Mouse (Mus musculus): ENCODE measurements around the gene Dscam. TPM values are rescaled to one million over a fixed set of nuclear protein-coding genes. Genes with fewer than 3 reads are reported as not detected.

Dscam gene
- polyA plus RNA-seq, 1 experiment from 2014 or later = 0.63 TPM

GRCm38 (mm10) chr16:96651444-96651843, 519.1 kb downstream of the Dscam start:
- Histone ChIP-seq H3K36me3 (ENCODE audit: control insufficient read depth, insufficient read depth, low read length) (no peaks in the 10 kb centered on the region), H3K9ac (ENCODE audit: low read depth, low read length) (no peak overlapping the region), H3K9me3 (ENCODE audit: control insufficient read depth, low read length) (no peaks in the 10 kb centered on the region), H3K4me3 (ENCODE audit: low read depth, low read length) (no peak overlapping the region), H3K27ac (replicated peaks; ENCODE audit: low read depth, low read length) (no peak overlapping the region), H3K4me2 (ENCODE audit: low read depth, low read length) (no peak overlapping the region), H3K4me1 (ENCODE audit: control insufficient read depth, insufficient read depth, low read length) (no peaks in the 10 kb centered on the region), H3K27me3 (replicated peaks; ENCODE audit: control insufficient read depth, insufficient read depth, low read length) (no peaks in the 10 kb centered on the region)
- ATAC-seq (ENCODE audit: low read depth) = no peak
- 64% methylated on average over 3 of the region's 3 CpGs for WGBS
- peak; percentile 20 for DNase-seq (ENCODE audit: low spot score)

GRCm38 (mm10) chr16:96640101-96640500, 530.5 kb downstream of the Dscam start:
- ATAC-seq (ENCODE audit: low read depth) (no peak), DNase-seq (ENCODE audit: low spot score) (no peak)
- no peaks in the 10 kb centered on the region for H3K36me3 ChIP-seq (ENCODE audit: control insufficient read depth, insufficient read depth, low read length)
- WGBS = 82% methylated on average over 3 of the region's 3 CpGs
- H3K27me3 ChIP-seq (replicated peaks; ENCODE audit: control insufficient read depth, insufficient read depth, low read length) = no peaks in the 10 kb centered on the region
- no peak overlapping the region for H3K9ac ChIP-seq (ENCODE audit: low read depth, low read length)
- H3K27ac ChIP-seq (replicated peaks; ENCODE audit: low read depth, low read length) = no peak overlapping the region
- no peaks in the 10 kb centered on the region for H3K9me3 ChIP-seq (ENCODE audit: control insufficient read depth, low read length)
- H3K4me1 ChIP-seq (ENCODE audit: control insufficient read depth, insufficient read depth, low read length) = no peaks in the 10 kb centered on the region
- no peak overlapping the region for H3K4me2 ChIP-seq (ENCODE audit: low read depth, low read length)
- no peak overlapping the region for H3K4me3 ChIP-seq (ENCODE audit: low read depth, low read length)

DNA sequence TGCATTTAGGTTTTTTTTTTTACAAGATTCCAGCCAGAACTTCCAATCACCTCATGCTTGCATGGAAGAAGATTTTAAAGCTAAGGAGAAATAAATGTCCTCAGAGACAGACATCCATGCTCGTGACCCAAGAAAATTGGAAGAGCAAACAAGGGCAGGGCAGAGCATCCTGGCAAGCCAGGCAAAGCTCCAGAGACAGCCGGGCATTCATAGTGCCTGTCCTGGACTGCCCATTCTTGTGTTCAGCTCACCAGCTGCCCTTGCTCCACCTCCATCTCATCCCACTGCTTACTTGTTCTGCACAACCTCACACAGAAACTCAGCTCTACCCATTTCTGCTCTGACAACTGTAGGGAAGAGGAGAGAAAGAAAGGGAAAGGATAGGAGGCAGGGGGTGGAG, 534.6 kb downstream of the Dscam start:
- Histone ChIP-seq H3K4me2 (ENCODE audit: low read depth, low read length) (no peak overlapping the region), H3K36me3 (ENCODE audit: control insufficient read depth, insufficient read depth, low read length) (no peaks in the 10 kb centered on the region), H3K4me1 (ENCODE audit: control insufficient read depth, insufficient read depth, low read length) (no peaks in the 10 kb centered on the region), H3K4me3 (ENCODE audit: low read depth, low read length) (no peak overlapping the region), H3K27me3 (replicated peaks; ENCODE audit: control insufficient read depth, insufficient read depth, low read length) (no peaks in the 10 kb centered on the region), H3K27ac (replicated peaks; ENCODE audit: low read depth, low read length) (no peak overlapping the region), H3K9me3 (ENCODE audit: control insufficient read depth, low read length) (no peaks in the 10 kb centered on the region), H3K9ac (ENCODE audit: low read depth, low read length) (no peak overlapping the region)
- WGBS = 77% methylated on average over 2 of the region's 2 CpGs
- ATAC-seq (ENCODE audit: low read depth) (no peak), DNase-seq (ENCODE audit: low spot score) (no peak)

DNA sequence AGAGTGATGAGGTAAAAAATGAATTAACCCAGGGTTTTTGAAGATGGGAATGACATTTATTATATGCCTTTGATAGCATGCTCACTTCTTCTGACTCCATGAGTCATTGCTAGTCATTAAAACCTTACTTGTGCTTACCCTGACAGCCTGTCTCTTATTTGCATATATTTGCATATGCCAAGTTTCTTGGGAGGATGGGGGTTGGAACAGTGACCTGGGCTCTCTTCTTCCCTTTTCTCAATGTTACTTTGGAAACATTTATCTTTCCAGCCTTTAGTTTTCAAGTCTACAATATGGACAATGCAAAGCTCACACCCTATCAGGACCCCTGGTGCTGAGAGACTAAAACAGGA, 535.8 kb downstream of the Dscam start:
- no peak overlapping the region for H3K4me3 ChIP-seq (ENCODE audit: low read depth, low read length)
- H3K27me3 ChIP-seq (replicated peaks; ENCODE audit: control insufficient read depth, insufficient read depth, low read length) = no peaks in the 10 kb centered on the region
- no peaks in the 10 kb centered on the region for H3K9me3 ChIP-seq (ENCODE audit: control insufficient read depth, low read length)
- H3K4me1 ChIP-seq (ENCODE audit: control insufficient read depth, insufficient read depth, low read length) = no peaks in the 10 kb centered on the region
- no peak for ATAC-seq (ENCODE audit: low read depth)
- DNase-seq (ENCODE audit: low spot score) = no peak
- no peaks in the 10 kb centered on the region for H3K36me3 ChIP-seq (ENCODE audit: control insufficient read depth, insufficient read depth, low read length)
- H3K4me2 ChIP-seq (ENCODE audit: low read depth, low read length) = no peak overlapping the region
- H3K27ac ChIP-seq (replicated peaks; ENCODE audit: low read depth, low read length) = no peak overlapping the region
- no peak overlapping the region for H3K9ac ChIP-seq (ENCODE audit: low read depth, low read length)

DNA sequence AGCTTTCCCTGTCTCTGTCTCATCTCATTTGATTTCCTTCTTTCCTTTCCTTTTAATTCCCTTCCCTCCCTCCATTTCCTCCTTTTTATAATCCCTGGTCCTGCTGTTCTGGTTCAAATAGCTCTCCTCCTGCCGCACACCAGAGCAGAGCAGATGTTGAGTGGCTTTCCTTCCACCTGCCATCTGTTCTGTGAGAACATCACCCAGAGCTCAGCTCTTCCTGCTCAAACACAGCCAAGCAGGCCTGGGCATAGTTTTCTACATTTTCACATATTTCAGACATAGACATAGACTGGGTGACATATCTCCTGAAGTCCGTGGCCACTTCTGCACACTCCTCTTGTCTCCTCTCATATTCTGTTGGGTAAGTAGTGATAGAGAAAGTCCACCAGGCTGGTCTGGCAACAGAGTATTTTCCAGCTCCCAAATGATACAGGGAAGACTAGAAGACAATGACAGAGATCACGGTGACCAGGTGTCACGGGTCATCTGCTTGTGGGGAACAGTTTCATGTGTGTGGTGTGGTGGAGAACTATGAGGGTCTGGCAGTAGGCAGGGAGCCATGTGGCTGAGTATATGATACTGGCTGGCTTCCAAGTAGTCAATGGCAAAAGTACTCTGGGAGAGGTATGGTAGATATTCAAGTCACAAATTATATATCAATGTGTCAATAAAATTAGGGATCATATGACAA, 536.3 kb downstream of the Dscam start:
- DNase-seq (ENCODE audit: low spot score) (no peak), ATAC-seq (ENCODE audit: low read depth) (no peak)
- H3K9ac ChIP-seq (ENCODE audit: low read depth, low read length) = no peak overlapping the region
- no peaks in the 10 kb centered on the region for H3K36me3 ChIP-seq (ENCODE audit: control insufficient read depth, insufficient read depth, low read length)
- no peak overlapping the region for H3K4me3 ChIP-seq (ENCODE audit: low read depth, low read length)
- no peak overlapping the region for H3K4me2 ChIP-seq (ENCODE audit: low read depth, low read length)
- H3K4me1 ChIP-seq (ENCODE audit: control insufficient read depth, insufficient read depth, low read length) = no peaks in the 10 kb centered on the region
- WGBS = 73% methylated on average over 4 of the region's 4 CpGs
- no peaks in the 10 kb centered on the region for H3K9me3 ChIP-seq (ENCODE audit: control insufficient read depth, low read length)
- H3K27me3 ChIP-seq (replicated peaks; ENCODE audit: control insufficient read depth, insufficient read depth, low read length) = no peaks in the 10 kb centered on the region
- H3K27ac ChIP-seq (replicated peaks; ENCODE audit: low read depth, low read length) = no peak overlapping the region

GRCm38 (mm10) chr16:96630241-96630640, 540.3 kb downstream of the Dscam start:
- no peak overlapping the region for H3K27ac ChIP-seq (replicated peaks; ENCODE audit: low read depth, low read length)
- no peaks in the 10 kb centered on the region for H3K27me3 ChIP-seq (replicated peaks; ENCODE audit: control insufficient read depth, insufficient read depth, low read length)
- 70% methylated on average over 7 of the region's 7 CpGs for WGBS
- H3K36me3 ChIP-seq (ENCODE audit: control insufficient read depth, insufficient read depth, low read length) = no peaks in the 10 kb centered on the region
- no peak overlapping the region for H3K9ac ChIP-seq (ENCODE audit: low read depth, low read length)
- DNase-seq (ENCODE audit: low spot score) (no peak), ATAC-seq (ENCODE audit: low read depth) (no peak)
- H3K4me1 ChIP-seq (ENCODE audit: control insufficient read depth, insufficient read depth, low read length) = no peaks in the 10 kb centered on the region
- H3K4me3 ChIP-seq (ENCODE audit: low read depth, low read length) = no peak overlapping the region
- no peak overlapping the region for H3K4me2 ChIP-seq (ENCODE audit: low read depth, low read length)
- H3K9me3 ChIP-seq (ENCODE audit: control insufficient read depth, low read length) = no peaks in the 10 kb centered on the region

DNA sequence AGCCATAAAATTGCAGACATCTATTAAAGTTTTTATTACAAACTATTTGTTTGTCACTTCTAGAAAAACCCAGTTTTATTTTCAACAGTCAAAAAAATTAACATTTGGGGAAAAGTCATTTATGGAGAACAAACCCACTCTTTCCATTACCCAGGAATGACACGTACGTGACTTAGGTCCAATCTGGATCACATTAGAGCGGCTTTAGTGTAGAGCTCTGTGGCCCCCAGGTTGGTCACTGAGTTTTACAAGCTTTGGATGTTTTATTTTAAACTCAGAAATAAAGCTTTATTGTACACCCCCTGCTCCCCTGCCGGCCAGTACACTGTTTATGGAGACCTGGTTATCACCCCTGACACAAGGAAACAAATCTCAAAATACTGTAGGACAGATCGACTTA, 540.9 kb downstream of the Dscam start:
- Histone ChIP-seq H3K4me2 (ENCODE audit: low read depth, low read length) (no peak overlapping the region), H3K27me3 (replicated peaks; ENCODE audit: control insufficient read depth, insufficient read depth, low read length) (no peaks in the 10 kb centered on the region), H3K27ac (replicated peaks; ENCODE audit: low read depth, low read length) (no peak overlapping the region), H3K4me3 (ENCODE audit: low read depth, low read length) (no peak overlapping the region), H3K4me1 (ENCODE audit: control insufficient read depth, insufficient read depth, low read length) (no peaks in the 10 kb centered on the region), H3K36me3 (ENCODE audit: control insufficient read depth, insufficient read depth, low read length) (no peaks in the 10 kb centered on the region), H3K9ac (ENCODE audit: low read depth, low read length) (no peak overlapping the region), H3K9me3 (ENCODE audit: control insufficient read depth, low read length) (no peaks in the 10 kb centered on the region)
- no peak for DNase-seq (ENCODE audit: low spot score)
- no peak for ATAC-seq (ENCODE audit: low read depth)
- 75% methylated on average over 5 of the region's 5 CpGs for WGBS

- WGBS = 59% methylated on average over 4 of the region's 4 CpGs
- H3K4me2 ChIP-seq (ENCODE audit: low read depth, low read length) = no peak overlapping the region
- DNase-seq (ENCODE audit: low spot score) (no peak), ATAC-seq (ENCODE audit: low read depth) (no peak)
- no peaks in the 10 kb centered on the region for H3K27me3 ChIP-seq (replicated peaks; ENCODE audit: control insufficient read depth, insufficient read depth, low read length)
- no peaks in the 10 kb centered on the region for H3K4me1 ChIP-seq (ENCODE audit: control insufficient read depth, insufficient read depth, low read length)
- no peaks in the 10 kb centered on the region for H3K9me3 ChIP-seq (ENCODE audit: control insufficient read depth, low read length)
- no peak overlapping the region for H3K4me3 ChIP-seq (ENCODE audit: low read depth, low read length)
- no peak overlapping the region for H3K9ac ChIP-seq (ENCODE audit: low read depth, low read length)
- no peaks in the 10 kb centered on the region for H3K36me3 ChIP-seq (ENCODE audit: control insufficient read depth, insufficient read depth, low read length)
- H3K27ac ChIP-seq (replicated peaks; ENCODE audit: low read depth, low read length) = no peak overlapping the region
Observed at GRCm38 (mm10) chr16:96625468-96625867, 545.1 kb downstream of the Dscam start.

DNA sequence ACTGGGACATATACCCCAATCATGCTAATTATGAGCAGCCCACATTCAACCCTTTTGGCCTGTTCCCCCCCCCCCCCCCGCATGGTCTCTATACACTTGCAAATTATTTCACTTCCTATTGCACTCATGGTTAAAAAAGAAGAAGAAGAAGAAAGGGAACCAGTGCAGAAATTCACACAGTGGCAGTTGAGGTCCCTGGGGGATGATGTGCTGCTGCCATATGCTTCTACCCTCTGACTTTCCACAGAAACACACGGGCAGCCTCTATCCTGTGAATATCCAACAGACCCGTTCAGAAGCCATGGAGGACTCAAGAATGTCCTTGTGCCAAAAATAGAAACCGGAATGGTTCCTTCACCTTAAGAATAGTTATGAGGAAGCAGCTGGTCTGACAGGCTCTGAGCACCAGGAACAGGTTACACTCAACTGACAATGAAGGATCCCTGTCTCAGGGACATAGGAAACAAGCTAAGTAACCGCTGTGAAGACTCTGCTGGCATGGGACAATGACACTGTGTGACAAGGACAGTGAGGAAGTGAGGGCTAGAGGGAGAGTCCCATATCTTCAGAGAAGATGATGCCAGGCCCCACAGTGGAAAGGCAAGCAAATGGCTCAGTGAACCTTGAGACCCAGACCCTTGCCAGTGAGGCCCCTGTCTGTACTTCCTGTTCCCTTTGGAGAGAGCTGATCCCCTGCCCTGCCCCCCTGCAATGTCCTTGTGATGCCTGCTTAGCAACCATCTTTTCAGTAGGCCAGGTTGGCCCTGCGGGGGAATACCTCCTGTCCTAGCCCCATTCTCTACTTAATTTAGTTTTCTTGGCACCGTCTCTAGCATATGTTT, 545.8 kb downstream of the Dscam start:
- H3K4me3 ChIP-seq (ENCODE audit: low read depth, low read length) = no peak overlapping the region
- DNase-seq (ENCODE audit: low spot score) (no peak), ATAC-seq (ENCODE audit: low read depth) (no peak)
- 71% methylated on average over 7 of the region's 7 CpGs for WGBS
- no peaks in the 10 kb centered on the region for H3K27me3 ChIP-seq (replicated peaks; ENCODE audit: control insufficient read depth, insufficient read depth, low read length)
- H3K9me3 ChIP-seq (ENCODE audit: control insufficient read depth, low read length) = no peaks in the 10 kb centered on the region
- no peaks in the 10 kb centered on the region for H3K36me3 ChIP-seq (ENCODE audit: control insufficient read depth, insufficient read depth, low read length)
- H3K9ac ChIP-seq (ENCODE audit: low read depth, low read length) = no peak overlapping the region
- H3K27ac ChIP-seq (replicated peaks; ENCODE audit: low read depth, low read length) = no peak overlapping the region
- no peak overlapping the region for H3K4me2 ChIP-seq (ENCODE audit: low read depth, low read length)
- H3K4me1 ChIP-seq (ENCODE audit: control insufficient read depth, insufficient read depth, low read length) = no peaks in the 10 kb centered on the region

Data from embryonic facial prominence, embryonic 14.5 days (tissue).